35 mouse cellular contexts compared by ENCODE assay signal in the genomic region with DNA sequence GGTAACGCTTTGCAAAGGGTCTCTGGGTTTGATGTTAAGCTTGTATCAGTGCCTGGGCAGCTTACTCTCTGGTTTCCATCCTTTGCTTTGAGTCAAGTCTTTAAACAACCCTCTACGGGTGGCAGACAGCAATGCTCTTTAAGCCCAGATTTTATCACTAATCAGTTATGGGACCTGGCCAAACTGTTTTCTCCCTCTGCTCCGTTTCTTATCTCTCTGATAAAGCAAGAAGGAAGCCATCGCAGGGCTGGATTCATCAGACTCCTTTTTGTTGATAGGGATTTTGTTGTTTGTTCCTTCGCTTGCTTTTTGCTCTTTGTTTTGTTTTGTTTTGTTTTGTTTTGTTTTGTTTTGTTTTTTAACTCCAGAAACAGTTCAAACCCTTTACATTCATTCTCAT. TPM values are rescaled to one million over a fixed set of nuclear protein-coding genes. Genes with fewer than 3 reads are reported as not detected.
"Had no signal": no experiment of that assay in that cellular context is flagged by ENCODE, and none has a peak within 500 bp of the region (broad histone marks: within the 10 kb centered on the region; RNA-seq: fewer than 3 reads in every experiment).

No protein-coding gene starts in this region.

- H3K9ac ChIP-seq: heart, embryonic 13.5 days; heart, embryonic 15.5 days; hindbrain, embryonic 12.5 days; hindbrain, embryonic 13.5 days; hindbrain, embryonic 14.5 days; hindbrain, embryonic 15.5 days; intestine, embryonic 15.5 days; kidney, embryonic 15.5 days had no signal

- H3K4me3 ChIP-seq: heart, embryonic 12.5 days; heart, embryonic 13.5 days; heart, embryonic 15.5 days; hindbrain, embryonic 10.5 days; hindbrain, embryonic 12.5 days; hindbrain, embryonic 13.5 days; hindbrain, embryonic 15.5 days; intestine, embryonic 15.5 days; kidney, embryonic 15.5 days; layer of hippocampus, adult 2 months; left cerebral cortex, adult 2 months had no signal

- H3K27me3 ChIP-seq: hindbrain, embryonic 15.5 days had no signal

- H3K9me3 ChIP-seq: heart, embryonic 12.5 days; heart, embryonic 13.5 days; heart, embryonic 15.5 days; hindbrain, embryonic 10.5 days; hindbrain, embryonic 12.5 days; hindbrain, embryonic 13.5 days; hindbrain, embryonic 15.5 days; intestine, embryonic 15.5 days; kidney, embryonic 15.5 days had no signal

- ATAC-seq: hindbrain, embryonic 16.5 days; hindbrain, postnatal 0 days; inflammation-experienced regulatory T-cells, adult 6 months; intestine, embryonic 16.5 days; intestine, postnatal 0 days had no signal

- DNase-seq: heart, postnatal 10 days; heart, postnatal 14 days; heart, postnatal 36 days; heart, postnatal 4 days; kidney, adult 11 months; kidney, adult 18-20 months; kidney, adult 2 months; kidney, adult 8-10 months; kidney, adult 9 months; kidney, postnatal 10 days; kidney, postnatal 14 days; kidney, postnatal 25 days; kidney, postnatal 36 days; kidney, postnatal 4 days; layer of hippocampus, adult 9-11 months; layer of hippocampus, postnatal 36 days had no signal

- H3K4me1 ChIP-seq: heart, embryonic 15.5 days; intestine, embryonic 15.5 days had no signal

- H3K36me3 ChIP-seq: heart, embryonic 12.5 days; heart, embryonic 13.5 days; heart, embryonic 15.5 days; hindbrain, embryonic 10.5 days; hindbrain, embryonic 12.5 days; hindbrain, embryonic 13.5 days; hindbrain, embryonic 15.5 days; intestine, embryonic 15.5 days; kidney, embryonic 15.5 days had no signal

- H3K27ac ChIP-seq: heart, embryonic 13.5 days; heart, embryonic 15.5 days; hindbrain, embryonic 10.5 days; hindbrain, embryonic 12.5 days; hindbrain, embryonic 13.5 days; hindbrain, embryonic 14.5 days; hindbrain, embryonic 15.5 days; hindbrain, postnatal 0 days; intestine, embryonic 15.5 days; kidney, embryonic 15.5 days; kidney, postnatal 0 days; layer of hippocampus, adult 2 months; left cerebral cortex, adult 2 months had no signal

RNA-seq across cellular contexts. Expression of gene Tsku, which starts 20.8 kb away (rescaled TPM):
- total RNA-seq: hematopoietic stem cell, adult 5-6 weeks had no signal
- polyA plus RNA-seq: inflammation-experienced regulatory T-cells, adult 6 months had no signal
